Comparison of ENCODE assay signal across 12 mouse cellular contexts in genomic region chr15:25676056-25676785, GRCm38 (mm10). TPM values are rescaled to one million over a fixed set of nuclear protein-coding genes. Genes with fewer than 3 reads are reported as not detected.
DNase-seq lines count a peak whose midpoint lies in the region; ATAC-seq lines count a peak whose summit lies in the region.
"Had no signal": no experiment of that assay in that cellular context is flagged by ENCODE, and none has a peak within 500 bp of the region (broad histone marks: within the 10 kb centered on the region; RNA-seq: fewer than 3 reads in every experiment).

No protein-coding gene starts in this region.

- ATAC-seq in cerebellum, adult (ENCODE audit: insufficient number of reproducible peaks, low FRiP score, low TSS enrichment) = no peak
- no peak for ATAC-seq in erythroblast, adult 5-6 weeks (replicated peaks; ENCODE audit: low FRiP score, poor library complexity, severe bottlenecking)
- ATAC-seq: intestine, embryonic 15.5 days had no signal

- peak; percentile 84 to 89 for DNase-seq in cerebellum, postnatal 10 days
- DNase-seq in retina, postnatal 1 day = peak; percentile 51
- DNase-seq in retina, embryonic 14.5 days (ENCODE audit: low spot score) = no peak
- peak; percentile 33 to 56 for DNase-seq in layer of hippocampus, postnatal 14 days (ENCODE audit: low spot score in 2 of 2)
- DNase-seq in right cerebral cortex, postnatal 25 days = peak; percentile 22
- no peak for DNase-seq in kidney, adult 9 months
- DNase-seq: adrenal gland, postnatal 25 days; heart, adult 2 months had no signal

RNA-seq across cellular contexts. Expression of gene Myo10, which starts 53.9 kb away (rescaled TPM):
- 10 to 100 TPM; 49.5 to 57.6 TPM for total RNA-seq in layer of hippocampus, postnatal 14 days (2021)
- 1.7 and 2.1 TPM in 2 replicates for total RNA-seq in erythroblast, adult 5-6 weeks (2015; ENCODE audit: low replicate concordance)
- total RNA-seq in erythroblast, adult 5-6 weeks (2017; ENCODE audit: low replicate concordance) = 5.9 and 6.0 TPM in 2 replicates
- total RNA-seq: MEL had no signal

Comparison
In these comparisons a context has a peak if more than half of its experiments do, and no peak if none do; other contexts are left out.
1. DNase-seq: peak in cerebellum, postnatal 10 days (2 of 2), retina, postnatal 1 day (single experiment), layer of hippocampus, postnatal 14 days (2 of 2) and right cerebral cortex, postnatal 25 days (single experiment); none in retina, embryonic 14.5 days (single experiment) and kidney, adult 9 months (single experiment).
2. RNA of gene Myo10, which starts 53.9 kb away (total RNA-seq): 49.5 to 57.6 TPM in layer of hippocampus, postnatal 14 days; 1.7 to 6.0 TPM in erythroblast, adult 5-6 weeks; every median in the first group is over 4 times any median in the second.